Mouse (Mus musculus): ENCODE measurements around the gene Atpaf1.

GRCm38 (mm10) chr4:115820944-115821343 lies 36.3 kb downstream of the Atpaf1 start:
- TF ChIP-seq CTCF (IDR thresholded peaks at IDR 0.05; ENCODE audit: borderline replicate concordance, extremely low read depth, insufficient read depth, insufficient read length) (no peak), POLR2A (IDR thresholded peaks at IDR 0.05; ENCODE audit: borderline replicate concordance, extremely low read depth, insufficient read depth, insufficient read length, poor library complexity, severe bottlenecking) (no peak)

Data from brain, embryonic 14.5 days (tissue).